Mouse (Mus musculus): ENCODE results near the gene Ptk6. TPM values are rescaled to one million over a fixed set of nuclear protein-coding genes. Genes with fewer than 3 reads are reported as not detected.

Ptk6 gene
- total and polyA plus RNA-seq, 3 experiments: not detected

DNA sequence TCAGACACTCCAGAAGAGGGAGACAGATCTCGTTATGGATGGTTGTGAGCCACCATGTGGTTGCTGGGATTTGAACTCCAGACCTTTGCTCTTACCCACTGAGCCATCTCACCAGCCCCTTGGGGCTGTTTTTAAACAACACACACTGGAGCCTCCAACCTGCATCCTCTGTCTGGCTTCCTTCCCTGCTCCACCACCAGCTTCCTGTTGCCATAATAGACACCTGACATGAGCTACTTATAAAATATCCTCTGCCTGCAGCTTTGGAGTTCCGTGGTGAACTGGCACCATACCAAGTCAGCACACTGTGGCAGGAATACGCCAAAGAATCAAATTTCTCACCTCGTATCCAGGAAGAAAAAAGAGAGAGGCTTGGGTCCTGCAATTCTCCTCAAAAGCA is 41.8 kb downstream of the Ptk6 start:
- peaks cover 0 to 2% of the 10 kb centered on the region in 2 experiments; a peak in 1 of 4 replicates for H3K27me3 ChIP-seq (ENCODE audit: control insufficient read depth in 1 of 2, insufficient read depth in 2 of 2, low read length in 2 of 2)
- H3K36me3 ChIP-seq (ENCODE audit: control insufficient read depth in 1 of 2, insufficient read depth in 2 of 2, low read length in 2 of 2): no peaks in the 10 kb centered on the region
- peaks cover under 1 to 4% of the 10 kb centered on the region in 2 experiments; a peak in 2 of 4 replicates for H3K4me1 ChIP-seq (ENCODE audit: control insufficient read depth in 1 of 2, insufficient read depth in 2 of 2, low read length in 2 of 2)
- TF ChIP-seq MEF2A (IDR thresholded peaks at IDR 0.05; ENCODE audit: extremely low read depth, insufficient replicate concordance, low read depth, low read length, poor library complexity, severe bottlenecking) (no peak), MYC (IDR thresholded peaks at IDR 0.05; ENCODE audit: low read depth, low read length) (no peak), MAX (IDR thresholded peaks at IDR 0.05; ENCODE audit: low read length) (no peak), RCOR1 (IDR thresholded peaks at IDR 0.05; ENCODE audit: low read depth, low read length) (no peak), USF2 (IDR thresholded peaks at IDR 0.05; ENCODE audit: borderline replicate concordance in 1 of 2, insufficient read depth in 1 of 2, low read depth in 1 of 2, low read length in 2 of 2) (no peak), MAFK (IDR thresholded peaks at IDR 0.05; ENCODE audit: borderline replicate concordance, low read depth, low read length) (no peak), ETS1 (IDR thresholded peaks at IDR 0.05; ENCODE audit: low read depth, low read length) (no peak), HCFC1 (IDR thresholded peaks at IDR 0.05; ENCODE audit: low read depth, low read length) (no peak), KAT2A (conservative IDR thresholded peaks at IDR 0.05; ENCODE audit: low read depth, low read length) (no peak)
- no peak for DNase-seq (ENCODE audit: low read depth, low spot score)
- no peaks in the 10 kb centered on the region for H3K9me3 ChIP-seq (replicated peaks; ENCODE audit: insufficient read depth, low read length)
- no peak overlapping the region for H3K27ac ChIP-seq (ENCODE audit: control insufficient read depth, low read depth, low read length)
- H3K4me3 ChIP-seq (ENCODE audit: control insufficient read depth in 1 of 2, insufficient read depth in 1 of 2, low read depth in 2 of 2, low read length in 2 of 2): no peak overlapping the region
- H3K79me2 ChIP-seq (ENCODE audit: control insufficient read depth, insufficient read depth, low read length, poor library complexity): no peaks in the 10 kb centered on the region
- no peak overlapping the region for H3K9ac ChIP-seq (ENCODE audit: control insufficient read depth, low read depth, low read length, poor library complexity, severe bottlenecking)

DNA sequence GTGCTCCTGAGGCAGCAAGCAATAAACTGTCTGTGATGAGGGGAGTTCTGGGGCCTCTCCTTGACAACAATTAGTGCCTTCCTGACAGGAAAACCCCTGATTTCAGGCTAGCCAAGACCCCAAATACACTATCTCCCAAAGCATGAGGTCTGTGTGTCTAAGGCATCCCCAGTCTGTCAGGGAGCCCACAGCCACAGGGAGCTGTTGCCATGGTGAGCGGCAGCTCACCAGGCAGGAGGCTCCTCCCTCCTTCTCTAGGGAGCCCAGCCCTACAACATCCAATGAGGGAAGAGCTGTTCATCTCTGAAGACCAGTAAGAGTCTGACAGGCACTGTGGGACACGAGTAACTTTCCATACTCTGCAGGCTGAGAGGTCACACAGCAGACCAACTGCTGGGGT is 42.8 kb downstream of the Ptk6 start:
- Histone ChIP-seq H3K9ac (ENCODE audit: control insufficient read depth, low read depth, low read length, poor library complexity, severe bottlenecking) (no peak overlapping the region), H3K4me3 (ENCODE audit: control insufficient read depth in 1 of 2, insufficient read depth in 1 of 2, low read depth in 2 of 2, low read length in 2 of 2) (no peak overlapping the region), H3K79me2 (ENCODE audit: control insufficient read depth, insufficient read depth, low read length, poor library complexity) (no peaks in the 10 kb centered on the region), H3K36me3 (ENCODE audit: control insufficient read depth in 1 of 2, insufficient read depth in 2 of 2, low read length in 2 of 2) (no peaks in the 10 kb centered on the region), H3K4me1 (ENCODE audit: control insufficient read depth in 1 of 2, insufficient read depth in 2 of 2, low read length in 2 of 2) (no peaks in the 10 kb centered on the region), H3K9me3 (replicated peaks; ENCODE audit: insufficient read depth, low read length) (no peaks in the 10 kb centered on the region), H3K27ac (ENCODE audit: control insufficient read depth, low read depth, low read length) (no peak overlapping the region), H3K27me3 (ENCODE audit: control insufficient read depth in 1 of 2, insufficient read depth in 2 of 2, low read length in 2 of 2) (peaks cover 0 to 2% of the 10 kb centered on the region in 2 experiments; a peak in 1 of 4 replicates)
- DNase-seq (ENCODE audit: low read depth, low spot score): no peak
- no peak for TF ChIP-seq MXI1 (IDR thresholded peaks at IDR 0.05; ENCODE audit: low read depth, low read length)
- no peak for TF ChIP-seq GABPA (IDR thresholded peaks at IDR 0.05; ENCODE audit: low read depth, low read length)
- TF ChIP-seq MYB (IDR thresholded peaks at IDR 0.05; ENCODE audit: low read depth, low read length): no peak
- no peak for TF ChIP-seq SIN3A (IDR thresholded peaks at IDR 0.05; ENCODE audit: low read length)
- no peak for TF ChIP-seq HCFC1 (IDR thresholded peaks at IDR 0.05; ENCODE audit: low read depth, low read length)
- no peak for TF ChIP-seq MYC (IDR thresholded peaks at IDR 0.05; ENCODE audit: low read depth, low read length)
- no peak for TF ChIP-seq CHD2 (IDR thresholded peaks at IDR 0.05; ENCODE audit: low read length)
- no peak for TF ChIP-seq UBTF (IDR thresholded peaks at IDR 0.05; ENCODE audit: borderline replicate concordance, insufficient read depth, low read depth, low read length)
- TF ChIP-seq GATA1 (IDR thresholded peaks at IDR 0.05; ENCODE audit: low read depth, low read length): no peak
- TF ChIP-seq KAT2A (conservative IDR thresholded peaks at IDR 0.05; ENCODE audit: low read depth, low read length): no peak
- no peak for TF ChIP-seq RCOR1 (IDR thresholded peaks at IDR 0.05; ENCODE audit: low read depth, low read length)
- no peak for TF ChIP-seq MAX (IDR thresholded peaks at IDR 0.05; ENCODE audit: low read length)
- no peak for TF ChIP-seq TCF12 (IDR thresholded peaks at IDR 0.05; ENCODE audit: low read depth, low read length)
- no peak for TF ChIP-seq ZNF384 (IDR thresholded peaks at IDR 0.05; ENCODE audit: low read depth, low read length)
- TF ChIP-seq MAFK (IDR thresholded peaks at IDR 0.05; ENCODE audit: borderline replicate concordance, low read depth, low read length): no peak
- no peak for TF ChIP-seq E2F4 (IDR thresholded peaks at IDR 0.05; ENCODE audit: borderline replicate concordance, low read depth, low read length)
- TF ChIP-seq EP300 (IDR thresholded peaks at IDR 0.05; ENCODE audit: low read depth in 1 of 2, low read length in 2 of 2): no peak
- no peak for TF ChIP-seq MEF2A (IDR thresholded peaks at IDR 0.05; ENCODE audit: extremely low read depth, insufficient replicate concordance, low read depth, low read length, poor library complexity, severe bottlenecking)
